Mouse (Mus musculus): ENCODE results near the gene Ggt6. TPM values are rescaled to one million over a fixed set of nuclear protein-coding genes. Genes with fewer than 3 reads are reported as not detected.
A peak's percentile ranks its signal among the peaks of the same experiment; 100 is the strongest.

The Ggt6 gene
- total and polyA plus RNA-seq, 3 experiments = 0.20 TPM; not detected in 2

DNA sequence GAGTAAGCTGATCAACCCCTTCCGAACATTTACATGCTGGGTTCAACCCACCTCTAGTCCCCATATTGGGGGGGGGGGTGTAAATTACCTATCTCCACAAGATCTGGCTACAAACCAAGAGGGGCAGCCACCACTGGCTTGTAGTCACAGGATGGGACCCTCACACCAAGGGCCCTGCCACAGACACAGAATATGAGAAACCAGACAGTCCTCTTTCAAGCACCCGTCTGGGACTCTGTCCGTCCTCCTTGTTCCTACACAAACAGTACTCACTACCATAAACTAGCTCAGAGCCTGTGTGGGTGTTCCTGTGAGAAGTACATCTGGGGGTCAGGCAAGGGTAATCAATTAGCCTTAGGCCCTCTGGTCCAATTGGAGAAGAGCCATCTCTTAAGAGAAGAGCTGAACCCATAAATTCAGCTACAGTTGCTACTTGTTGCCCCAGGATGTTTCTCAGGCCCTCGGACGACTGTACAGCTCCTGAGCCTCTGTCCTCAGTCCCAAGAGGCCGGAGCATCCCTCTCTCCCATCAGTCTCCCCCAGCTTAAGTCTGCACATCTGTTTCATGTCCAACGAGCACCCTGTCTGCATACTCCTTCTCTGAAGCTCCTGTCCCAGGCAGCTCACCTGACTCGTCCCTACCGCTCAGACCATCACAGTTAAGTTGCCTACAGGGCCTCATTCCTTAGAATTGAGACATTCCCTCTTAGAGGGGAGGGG is 26.7 kb upstream of the Ggt6 start:
- H3K4me3 ChIP-seq = peak overlapping the region; percentile 9; the same call in 1 of the 2 replicates
- peaks cover 24% of the 10 kb centered on the region for H3K4me1 ChIP-seq (ENCODE audit: control insufficient read depth, insufficient read depth, low read length)
- intact Hi-C loops (cut with DNase I) = no loop called here
- H3K27me3 ChIP-seq (ENCODE audit: control insufficient read depth, insufficient read depth, low read length) = no peaks in the 10 kb centered on the region
- no peak for TF ChIP-seq EP300 (IDR thresholded peaks at IDR 0.05; ENCODE audit: insufficient read depth, low read depth, low read length)
- 60% methylated on average over 9 of the region's 9 CpGs for WGBS
- peak overlapping the region; percentile 49 for H3K27ac ChIP-seq
- H3K9ac ChIP-seq (ENCODE audit: low read depth, low read length) = peak overlapping the region; percentile 35
- H3K36me3 ChIP-seq (ENCODE audit: control insufficient read depth, insufficient read depth, low read length) = no peaks in the 10 kb centered on the region
- no peak for DNase-seq
- H3K79me2 ChIP-seq (replicated peaks; ENCODE audit: control insufficient read depth, insufficient read depth, low read length) = no peaks in the 10 kb centered on the region; the same call in 1 of the 2 replicates

DNA sequence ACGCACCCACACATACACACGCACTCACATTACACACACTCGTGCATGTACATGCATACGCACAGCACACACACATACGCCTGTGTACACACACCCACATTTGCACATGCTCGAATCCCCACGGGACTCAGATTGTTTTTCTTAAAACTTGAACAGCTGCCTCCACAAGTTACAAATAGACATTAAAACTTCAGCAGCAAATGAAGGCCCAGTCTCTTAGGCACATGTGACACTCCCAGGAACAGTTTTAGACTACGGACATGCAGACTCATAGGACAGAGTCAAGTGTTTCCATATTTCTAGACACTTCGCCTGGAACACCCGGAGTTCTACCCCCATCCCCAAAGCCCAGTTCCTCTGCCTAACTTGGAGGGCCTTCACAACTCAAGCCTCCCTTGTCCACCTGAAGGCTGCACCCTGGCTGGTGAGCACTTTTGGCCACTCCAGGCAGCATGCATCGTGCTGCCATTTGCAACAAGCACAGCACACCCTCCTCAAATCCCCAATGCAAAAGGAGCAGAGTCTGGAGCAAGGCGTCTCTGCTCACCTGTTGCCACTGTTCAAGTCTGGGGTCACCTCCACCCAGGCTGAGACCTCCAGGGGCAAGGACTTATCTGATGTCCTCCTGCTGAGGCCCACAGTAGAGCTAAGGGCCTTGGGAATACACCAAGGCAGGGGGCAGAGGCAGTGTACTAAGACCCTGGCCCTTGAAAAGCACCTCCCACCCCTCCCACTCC is 25.5 kb upstream of the Ggt6 start:
- peak in 1 of 2 experiments; percentile 37 for DNase-seq
- H3K4me1 ChIP-seq (ENCODE audit: control insufficient read depth, insufficient read depth, low read length) = peaks cover 28% of the 10 kb centered on the region
- H3K4me3 ChIP-seq = peak overlapping the region; percentile 40
- peak overlapping the region; percentile 16 for H3K9ac ChIP-seq (ENCODE audit: low read depth, low read length)
- H3K79me2 ChIP-seq (replicated peaks; ENCODE audit: control insufficient read depth, insufficient read depth, low read length) = no peaks in the 10 kb centered on the region; the same call in 1 of the 2 replicates
- no peaks in the 10 kb centered on the region for H3K36me3 ChIP-seq (ENCODE audit: control insufficient read depth, insufficient read depth, low read length)
- TF ChIP-seq EP300 (IDR thresholded peaks at IDR 0.05; ENCODE audit: insufficient read depth, low read depth, low read length) (no peak), POLR2A (IDR thresholded peaks at IDR 0.05; ENCODE audit: insufficient read depth, low read depth, low read length) (no peak), CTCF (IDR thresholded peaks at IDR 0.05) (no peak)
- intact Hi-C loops (cut with DNase I) = loop anchor here (2.0 kb wide), 2 partner anchors 13 to 19 kb away; no protein-coding TSS in a partner anchor
- H3K27me3 ChIP-seq (ENCODE audit: control insufficient read depth, insufficient read depth, low read length) = no peaks in the 10 kb centered on the region
- 43% methylated on average over 12 of the region's 12 CpGs for WGBS
- H3K27ac ChIP-seq = peak overlapping the region; percentile 38; the same call in 1 of the 2 replicates

DNA sequence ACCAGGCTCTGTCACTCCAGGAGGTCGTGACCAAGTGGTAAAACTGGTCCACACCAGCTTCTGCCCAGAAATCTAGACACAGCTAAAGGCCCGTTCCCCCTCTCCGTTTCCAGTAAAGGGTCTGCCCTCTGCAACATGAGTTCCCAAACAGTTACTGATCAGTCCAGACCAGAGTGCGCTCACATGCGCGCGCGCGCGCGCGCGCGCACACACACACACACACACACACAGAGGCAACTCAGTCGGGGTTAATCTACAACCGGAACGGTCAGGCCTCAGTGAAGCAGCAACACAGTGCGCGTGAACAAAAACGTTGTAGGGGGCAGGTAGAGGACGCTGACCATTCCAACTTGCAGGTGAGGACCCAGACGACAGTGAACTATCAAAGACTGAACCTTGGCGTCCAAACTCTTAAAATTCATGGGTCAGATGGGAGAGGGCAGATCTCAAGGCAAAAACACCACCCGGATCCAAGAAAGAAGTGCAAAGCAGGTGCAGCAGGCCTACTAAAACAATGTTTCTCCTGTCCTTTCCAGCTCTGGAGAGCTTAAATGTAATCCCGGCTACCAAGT is 24.7 kb upstream of the Ggt6 start:
- no peaks in the 10 kb centered on the region for H3K36me3 ChIP-seq (ENCODE audit: control insufficient read depth, insufficient read depth, low read length)
- H3K4me3 ChIP-seq = peak overlapping the region; percentile 94
- TF ChIP-seq CTCF (IDR thresholded peaks at IDR 0.05) (no peak), EP300 (IDR thresholded peaks at IDR 0.05; ENCODE audit: insufficient read depth, low read depth, low read length) (0 out of 2 replicates have a peak, but pooled peaks have one; percentile 3)
- peak in 1 of 2 experiments; percentile 47 for DNase-seq
- intact Hi-C loops (cut with DNase I) = loop anchor here (2.0 kb wide), 2 partner anchors 14 to 18 kb away; no protein-coding TSS in a partner anchor
- no peaks in the 10 kb centered on the region for H3K27me3 ChIP-seq (ENCODE audit: control insufficient read depth, insufficient read depth, low read length)
- H3K27ac ChIP-seq = peak overlapping the region; percentile 78
- 6% methylated on average over 25 of the region's 25 CpGs for WGBS
- peaks cover 30% of the 10 kb centered on the region for H3K4me1 ChIP-seq (ENCODE audit: control insufficient read depth, insufficient read depth, low read length)
- no peaks in the 10 kb centered on the region; the same call in 1 of the 2 replicates for H3K79me2 ChIP-seq (replicated peaks; ENCODE audit: control insufficient read depth, insufficient read depth, low read length)
- peak overlapping the region; percentile 94 for H3K9ac ChIP-seq (ENCODE audit: low read depth, low read length)

DNA sequence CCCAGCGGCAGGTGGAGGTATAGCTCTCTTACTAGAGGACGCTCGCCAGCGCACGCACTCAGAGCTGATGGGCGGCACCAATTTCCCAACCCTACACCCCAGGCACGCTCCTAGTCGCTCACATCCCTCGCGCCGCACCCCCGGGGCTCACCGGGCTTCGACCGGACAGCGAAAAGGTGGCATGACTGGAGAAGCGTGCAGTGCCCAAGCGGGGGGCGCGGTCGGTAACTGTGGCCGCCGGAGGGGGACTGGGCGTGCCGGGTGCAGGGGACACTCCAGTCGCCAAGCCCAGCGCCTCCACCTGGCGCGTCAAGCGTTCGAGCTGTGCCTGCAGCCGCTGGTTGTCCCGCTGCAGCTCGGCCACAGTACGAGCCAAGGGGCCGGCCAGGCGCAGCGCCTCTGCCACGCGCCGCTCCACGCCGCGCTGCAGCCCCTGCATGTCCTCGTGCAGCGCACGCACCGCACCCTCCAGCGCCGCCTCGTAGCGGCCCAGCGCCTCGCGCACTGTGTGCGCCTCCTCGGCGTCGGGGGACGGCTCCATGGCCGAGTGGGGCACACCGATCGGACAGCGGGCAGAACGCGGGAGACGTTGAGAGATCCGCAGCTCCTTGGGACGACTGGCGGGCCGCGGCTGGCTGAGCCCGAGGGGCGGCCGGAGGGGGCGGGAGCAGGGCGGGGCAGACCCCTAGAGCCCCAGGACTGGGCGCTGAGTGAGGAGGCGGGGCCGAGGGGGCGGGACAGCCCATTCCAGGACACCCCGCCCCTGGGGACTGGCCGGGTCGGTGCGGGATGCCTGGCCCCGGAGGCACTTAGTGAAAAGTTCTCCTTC is 24.0 kb upstream of the Ggt6 start, which contains the start of gene Smtnl2:
Gene Smtnl2 (minus strand): TSS at position 621 of the 829 bp plus-strand sequence.
- peak within 1 kb of the TSS; percentile 94 for H3K4me3 ChIP-seq
- H3K9ac ChIP-seq (ENCODE audit: low read depth, low read length) = peak within 1 kb of the TSS; percentile 94
- H3K79me2 ChIP-seq (replicated peaks; ENCODE audit: control insufficient read depth, insufficient read depth, low read length) = no peaks in the 10 kb centered on the region; the same call in 1 of the 2 replicates
- intact Hi-C loops (cut with DNase I) = loop anchor here (2.0 kb wide), 2 partner anchors 15 to 17 kb away; no protein-coding TSS in a partner anchor
- peak; percentile 72 for TF ChIP-seq CTCF (IDR thresholded peaks at IDR 0.05)
- peak; percentile 85 for TF ChIP-seq POLR2A (IDR thresholded peaks at IDR 0.05; ENCODE audit: insufficient read depth, low read depth, low read length)
- 0 out of 2 replicates have a peak, but pooled peaks have one; percentile 3 for TF ChIP-seq EP300 (IDR thresholded peaks at IDR 0.05; ENCODE audit: insufficient read depth, low read depth, low read length)
- WGBS = under 1% methylated on average over 84 of the region's 86 CpGs
- no peaks in the 10 kb centered on the region for H3K27me3 ChIP-seq (ENCODE audit: control insufficient read depth, insufficient read depth, low read length)
- H3K27ac ChIP-seq = peak within 1 kb of the TSS; percentile 80
- H3K36me3 ChIP-seq (ENCODE audit: control insufficient read depth, insufficient read depth, low read length) = no peaks in the 10 kb centered on the region; the same call in none of the 2 replicates
- DNase-seq = peak; percentile 94 to 95
- peaks cover 29% of the 10 kb centered on the region for H3K4me1 ChIP-seq (ENCODE audit: control insufficient read depth, insufficient read depth, low read length)

DNA sequence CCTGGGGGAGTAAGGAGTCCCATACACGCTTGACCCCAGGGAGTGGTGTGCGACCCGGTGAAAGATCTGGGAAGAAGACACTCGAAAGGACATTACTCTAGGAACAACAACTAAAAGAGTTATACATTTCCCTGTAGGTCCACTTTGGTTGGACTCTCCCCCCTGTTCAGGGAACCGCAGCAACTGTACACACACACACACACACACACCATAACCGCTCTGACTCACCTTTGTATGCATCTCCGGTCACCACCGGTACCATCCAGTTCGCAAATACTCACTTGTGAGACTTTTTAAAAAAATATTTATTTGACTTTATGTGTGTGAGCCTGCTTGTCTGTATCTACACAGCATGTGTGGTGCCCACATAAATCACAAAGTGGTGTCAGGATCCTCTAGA is 23.4 kb upstream of the Ggt6 start:
- H3K4me1 ChIP-seq (ENCODE audit: control insufficient read depth, insufficient read depth, low read length) = peaks cover 31% of the 10 kb centered on the region
- WGBS = 28% methylated on average over 9 of the region's 9 CpGs

More for the DNA sequence above, 23.4 kb upstream of the Ggt6 start:
- H3K27ac ChIP-seq = peak overlapping the region; percentile 48
- no peaks in the 10 kb centered on the region for H3K27me3 ChIP-seq (ENCODE audit: control insufficient read depth, insufficient read depth, low read length)
- TF ChIP-seq CTCF (IDR thresholded peaks at IDR 0.05) = no peak
- DNase-seq = no peak
- intact Hi-C loops (cut with DNase I) = loop anchor here (2.0 kb wide), 2 partner anchors 15 to 17 kb away; no protein-coding TSS in a partner anchor
- H3K36me3 ChIP-seq (ENCODE audit: control insufficient read depth, insufficient read depth, low read length) = no peaks in the 10 kb centered on the region; the same call in none of the 2 replicates
- no peaks in the 10 kb centered on the region; the same call in 1 of the 2 replicates for H3K79me2 ChIP-seq (replicated peaks; ENCODE audit: control insufficient read depth, insufficient read depth, low read length)
- peak overlapping the region; percentile 43 for H3K9ac ChIP-seq (ENCODE audit: low read depth, low read length)
- H3K4me3 ChIP-seq = peak overlapping the region; percentile 94
